Mouse (Mus musculus): ENCODE measurements at regions not wholly inside any gene's neighbourhood (a gene's known extent, or its start where the extent isn't known, plus 50 kb on each side); places are given as distances from the start of the nearest gene placed in this dataset.

- Histone ChIP-seq H3K27me3 (replicated peaks) (no peaks in the 10 kb centered on the region), H3K4me3 (no peak overlapping the region), H3K9me3 (no peaks in the 10 kb centered on the region), H3K36me3 (no peaks in the 10 kb centered on the region), H3K4me2 (replicated peaks) (no peak overlapping the region), H3K9ac (no peak overlapping the region), H3K27ac (no peak overlapping the region), H3K4me1 (no peaks in the 10 kb centered on the region)
- 76% methylated on average over 5 of the region's 5 CpGs for WGBS
- ATAC-seq (ENCODE audit: low FRiP score, low read depth) = no peak
Observed at GRCm38 (mm10) chr12:9191721-9192120, 161.9 kb downstream of the Ttc32 start.

GRCm38 (mm10) chr12:9199321-9199720 is 169.5 kb downstream of the Ttc32 start:
- H3K9me3 ChIP-seq = no peaks in the 10 kb centered on the region
- H3K27me3 ChIP-seq (replicated peaks) = no peaks in the 10 kb centered on the region
- H3K4me3 ChIP-seq = no peak overlapping the region
- H3K36me3 ChIP-seq = no peaks in the 10 kb centered on the region
- ATAC-seq (ENCODE audit: low FRiP score, low read depth) = no peak
- WGBS = 94% methylated on average over 2 of the region's 2 CpGs
- H3K9ac ChIP-seq = no peak overlapping the region
- no peak overlapping the region for H3K4me2 ChIP-seq (replicated peaks)
- H3K27ac ChIP-seq = no peak overlapping the region
- H3K4me1 ChIP-seq = no peaks in the 10 kb centered on the region

GRCm38 (mm10) chr12:9212211-9212610 is 182.4 kb downstream of the Ttc32 start:
- no peak overlapping the region for H3K4me3 ChIP-seq
- H3K4me1 ChIP-seq = no peaks in the 10 kb centered on the region
- 89% methylated on average over 1 of the region's 1 CpGs for WGBS
- no peak overlapping the region for H3K27ac ChIP-seq
- no peak for ATAC-seq (ENCODE audit: low FRiP score, low read depth)
- no peak overlapping the region for H3K4me2 ChIP-seq (replicated peaks)
- H3K9ac ChIP-seq = no peak overlapping the region
- H3K27me3 ChIP-seq (replicated peaks) = no peaks in the 10 kb centered on the region
- no peaks in the 10 kb centered on the region for H3K9me3 ChIP-seq
- H3K36me3 ChIP-seq = no peaks in the 10 kb centered on the region

GRCm38 (mm10) chr12:9224971-9225370 is 195.2 kb downstream of the Ttc32 start:
- 47% methylated on average over 5 of the region's 5 CpGs for WGBS
- no peaks in the 10 kb centered on the region for H3K9me3 ChIP-seq
- no peaks in the 10 kb centered on the region for H3K27me3 ChIP-seq (replicated peaks)
- H3K4me2 ChIP-seq (replicated peaks) = no peak overlapping the region
- no peak overlapping the region for H3K4me3 ChIP-seq
- ATAC-seq (ENCODE audit: low FRiP score, low read depth) = no peak
- no peak overlapping the region for H3K27ac ChIP-seq
- H3K4me1 ChIP-seq = no peaks in the 10 kb centered on the region
- no peak overlapping the region for H3K9ac ChIP-seq
- H3K36me3 ChIP-seq = no peaks in the 10 kb centered on the region

- ATAC-seq (ENCODE audit: low FRiP score, low read depth) = no peak
Observed at GRCm38 (mm10) chr12:9227901-9228300, 198.1 kb downstream of the Ttc32 start.

GRCm38 (mm10) chr12:9228486-9228885 is 198.7 kb downstream of the Ttc32 start:
- no peak overlapping the region for H3K9ac ChIP-seq
- no peaks in the 10 kb centered on the region for H3K36me3 ChIP-seq
- no peak overlapping the region for H3K4me2 ChIP-seq (replicated peaks)
- no peaks in the 10 kb centered on the region for H3K4me1 ChIP-seq
- WGBS = 91% methylated on average over 2 of the region's 2 CpGs
- H3K27ac ChIP-seq = no peak overlapping the region
- ATAC-seq (ENCODE audit: low FRiP score, low read depth) = no peak
- H3K9me3 ChIP-seq = no peaks in the 10 kb centered on the region
- no peak overlapping the region for H3K4me3 ChIP-seq
- H3K27me3 ChIP-seq (replicated peaks) = no peaks in the 10 kb centered on the region

More at GRCm38 (mm10) chr12:9227901-9228300, 198.1 kb downstream of the Ttc32 start:
- no peaks in the 10 kb centered on the region for H3K4me1 ChIP-seq
- no peak overlapping the region for H3K9ac ChIP-seq
- H3K27me3 ChIP-seq (replicated peaks) = no peaks in the 10 kb centered on the region
- no peak overlapping the region for H3K27ac ChIP-seq
- no peaks in the 10 kb centered on the region for H3K36me3 ChIP-seq
- H3K4me3 ChIP-seq = no peak overlapping the region
- no peak overlapping the region for H3K4me2 ChIP-seq (replicated peaks)
- 88% methylated on average over 5 of the region's 5 CpGs for WGBS
- H3K9me3 ChIP-seq = no peaks in the 10 kb centered on the region

- no peak overlapping the region for H3K9ac ChIP-seq
- WGBS = 87% methylated on average over 4 of the region's 4 CpGs
- H3K9me3 ChIP-seq = no peaks in the 10 kb centered on the region
- H3K4me1 ChIP-seq = no peaks in the 10 kb centered on the region
- no peak overlapping the region for H3K4me2 ChIP-seq (replicated peaks)
- no peak overlapping the region for H3K4me3 ChIP-seq
- no peaks in the 10 kb centered on the region for H3K27me3 ChIP-seq (replicated peaks)
- no peak for ATAC-seq (ENCODE audit: low FRiP score, low read depth)
- no peak overlapping the region for H3K27ac ChIP-seq
- no peaks in the 10 kb centered on the region for H3K36me3 ChIP-seq
Observed at GRCm38 (mm10) chr12:9229981-9230380, 200.2 kb downstream of the Ttc32 start.

- no peaks in the 10 kb centered on the region for H3K4me1 ChIP-seq
- H3K27me3 ChIP-seq (replicated peaks) = no peaks in the 10 kb centered on the region
- no peak overlapping the region for H3K4me2 ChIP-seq (replicated peaks)
- no peak overlapping the region for H3K9ac ChIP-seq
- 83% methylated on average over 5 of the region's 5 CpGs for WGBS
- no peak for ATAC-seq (ENCODE audit: low FRiP score, low read depth)
- no peaks in the 10 kb centered on the region for H3K9me3 ChIP-seq
- H3K36me3 ChIP-seq = no peaks in the 10 kb centered on the region
- H3K27ac ChIP-seq = no peak overlapping the region
- H3K4me3 ChIP-seq = no peak overlapping the region
Observed at GRCm38 (mm10) chr12:9230576-9230975, 200.8 kb downstream of the Ttc32 start.

- no peak overlapping the region for H3K4me3 ChIP-seq
- H3K4me2 ChIP-seq (replicated peaks) = no peak overlapping the region
- no peak for ATAC-seq (ENCODE audit: low FRiP score, low read depth)
- H3K36me3 ChIP-seq = no peaks in the 10 kb centered on the region
- no peaks in the 10 kb centered on the region for H3K27me3 ChIP-seq (replicated peaks)
- H3K27ac ChIP-seq = no peak overlapping the region
- H3K9ac ChIP-seq = no peak overlapping the region
- H3K4me1 ChIP-seq = no peaks in the 10 kb centered on the region
- H3K9me3 ChIP-seq = no peaks in the 10 kb centered on the region
Observed at GRCm38 (mm10) chr12:9232431-9232830, 202.6 kb downstream of the Ttc32 start.

GRCm38 (mm10) chr12:9235866-9236265 is 206.1 kb downstream of the Ttc32 start:
- H3K9me3 ChIP-seq = no peaks in the 10 kb centered on the region
- no peak overlapping the region for H3K4me2 ChIP-seq (replicated peaks)
- H3K27ac ChIP-seq = no peak overlapping the region
- no peak overlapping the region for H3K9ac ChIP-seq
- no peaks in the 10 kb centered on the region for H3K4me1 ChIP-seq
- H3K27me3 ChIP-seq (replicated peaks) = no peaks in the 10 kb centered on the region
- 89% methylated on average over 4 of the region's 4 CpGs for WGBS
- no peaks in the 10 kb centered on the region for H3K36me3 ChIP-seq
- H3K4me3 ChIP-seq = no peak overlapping the region
- ATAC-seq (ENCODE audit: low FRiP score, low read depth) = no peak

- H3K4me3 ChIP-seq = no peak overlapping the region
- 67% methylated on average over 6 of the region's 6 CpGs for WGBS
Observed at GRCm38 (mm10) chr12:9237538-9237937, 207.7 kb downstream of the Ttc32 start.

GRCm38 (mm10) chr12:9237955-9238354 is 208.2 kb downstream of the Ttc32 start:
- no peak for ATAC-seq (ENCODE audit: low FRiP score, low read depth)

More at GRCm38 (mm10) chr12:9237538-9237937, 207.7 kb downstream of the Ttc32 start:
- H3K4me1 ChIP-seq = no peaks in the 10 kb centered on the region
- ATAC-seq (ENCODE audit: low FRiP score, low read depth) = no peak
- H3K9ac ChIP-seq = no peak overlapping the region
- H3K36me3 ChIP-seq = no peaks in the 10 kb centered on the region
- no peak overlapping the region for H3K27ac ChIP-seq
- H3K27me3 ChIP-seq (replicated peaks) = no peaks in the 10 kb centered on the region
- H3K4me2 ChIP-seq (replicated peaks) = no peak overlapping the region
- H3K9me3 ChIP-seq = no peaks in the 10 kb centered on the region

GRCm38 (mm10) chr12:9247506-9247905 is 217.7 kb downstream of the Ttc32 start:
- Histone ChIP-seq H3K27ac (no peak overlapping the region), H3K9me3 (no peaks in the 10 kb centered on the region), H3K9ac (no peak overlapping the region), H3K27me3 (replicated peaks) (no peaks in the 10 kb centered on the region), H3K4me1 (no peaks in the 10 kb centered on the region), H3K4me2 (replicated peaks) (no peak overlapping the region), H3K4me3 (no peak overlapping the region), H3K36me3 (no peaks in the 10 kb centered on the region)
- no peak for ATAC-seq (ENCODE audit: low FRiP score, low read depth)
- 81% methylated on average over 5 of the region's 5 CpGs for WGBS

More at GRCm38 (mm10) chr12:9237955-9238354, 208.2 kb downstream of the Ttc32 start:
- no peaks in the 10 kb centered on the region for H3K36me3 ChIP-seq
- H3K27ac ChIP-seq = no peak overlapping the region
- WGBS = 79% methylated on average over 1 of the region's 1 CpGs
- H3K4me3 ChIP-seq = no peak overlapping the region
- no peaks in the 10 kb centered on the region for H3K4me1 ChIP-seq
- no peak overlapping the region for H3K9ac ChIP-seq
- H3K4me2 ChIP-seq (replicated peaks) = no peak overlapping the region
- H3K9me3 ChIP-seq = no peaks in the 10 kb centered on the region
- H3K27me3 ChIP-seq (replicated peaks) = no peaks in the 10 kb centered on the region

All from neural tube, embryonic 12.5 days (tissue).